Mouse (Mus musculus) liver, adult 2 months (tissue): ENCODE measurements around the gene Chrna9. TPM values are rescaled to one million over a fixed set of nuclear protein-coding genes. Genes with fewer than 3 reads are reported as not detected.

ENCODE experiments used
- DNase-seq: peaks from one replicate; pipeline ENCODE4 v3.0.0-alpha.2; 2011; ENCODE audit warnings: low read depth, low spot score; ENCODE audit errors: extremely low read depth
- H3K27ac ChIP-seq: fragments of 200-500 bp; replicated peaks from 2 replicates; pipeline ENCODE4 v1.5.1; 2012; ENCODE audit warnings: low read depth, mild to moderate bottlenecking, control low read depth, inconsistent platforms, low read length; ENCODE audit not compliant: insufficient read depth
- H3K27me3 ChIP-seq: fragments of 200-500 bp; 2 replicates; pipeline ENCODE4 v1.6.1; 2012; ENCODE audit warnings: mild to moderate bottlenecking, moderate library complexity, low read length, inconsistent platforms; ENCODE audit not compliant: control insufficient read depth, insufficient read depth
- H3K36me3 ChIP-seq: fragments of 200-500 bp; 2 replicates; pipeline ENCODE4 v1.6.1; 2012; ENCODE audit warnings: low read length, inconsistent platforms; ENCODE audit not compliant: control insufficient read depth, insufficient read depth
- H3K4me1 ChIP-seq: fragments of 200-500 bp; 2 replicates; pipeline ENCODE4 v1.6.1; 2011; ENCODE audit warnings: low read length; ENCODE audit not compliant: control insufficient read depth, insufficient read depth
- H3K4me3 ChIP-seq: fragments of 200-500 bp; 2 replicates; pipeline ENCODE4 v1.5.1; 2011; ENCODE audit warnings: low read depth, mild to moderate bottlenecking, control low read depth, low read length, moderate library complexity; ENCODE audit not compliant: insufficient read depth
- H3K79me2 ChIP-seq: fragments of 200-500 bp; 2 replicates; pipeline ENCODE4 v1.6.1; 2012; ENCODE audit warnings: inconsistent platforms, mild to moderate bottlenecking, low read length, moderate library complexity; ENCODE audit not compliant: control insufficient read depth, insufficient read depth
- H3K9ac ChIP-seq: fragments of 200-500 bp; 2 replicates; pipeline ENCODE4 v1.6.1; 2012; ENCODE audit warnings: low read depth, mild to moderate bottlenecking, control low read depth, inconsistent platforms, low read length
- CTCF ChIP-seq: fragments of 200-500 bp; IDR thresholded peaks from 2 replicates; pipeline ENCODE4 v1.5.1; 2011; ENCODE audit warnings: low read depth, low read length, control low read depth
- POLR2A ChIP-seq: fragments of 200-500 bp; IDR thresholded peaks from 2 replicates; pipeline ENCODE4 v1.6.1; 2011; ENCODE audit warnings: low read length, control low read depth; ENCODE audit not compliant: insufficient read depth; ENCODE audit errors: extremely low read depth
- WGBS: fragments of 180-500 bp; shearing (Covaris S2); methylation state at CpG from one replicate; pipeline ENCODE4 v1.1.7; 2018; 5-methylcytosine and 5-hydroxymethylcytosine counted together
- polyA plus RNA-seq: library from polyadenylated mRNA; depleted of rRNA; stranded (reverse); fragments of >200 nt; gene quantifications from 2 replicates; pipeline ENCODE4 v1.2.3, GENCODE M21; 2012; rRNA removed
- total RNA-seq: library from RNA; depleted of rRNA; stranded (reverse); fragments of >200 nt; gene quantifications from 2 replicates; pipeline ENCODE4 v1.2.3, GENCODE M21; 2014; rRNA removed

Gene Chrna9
- total and polyA plus RNA-seq, 2 experiments: not detected

GRCm38 (mm10) chr5:66015449-66015961 lies 80.8 kb downstream of the Chrna9 start:
- 80% methylated on average over 2 of the region's 2 CpGs for WGBS
- no peak for DNase-seq
- Histone ChIP-seq H3K36me3 (peaks cover 56% of the 10 kb centered on the region), H3K4me3 (no peak overlapping the region), H3K4me1 (peaks cover 7% of the 10 kb centered on the region), H3K27me3 (no peaks in the 10 kb centered on the region), H3K27ac (no peak overlapping the region), H3K9ac (no peak overlapping the region), H3K79me2 (no peaks in the 10 kb centered on the region)
- no peak for TF ChIP-seq POLR2A
- TF ChIP-seq CTCF: no peak

- no peak overlapping the region for H3K9ac ChIP-seq
- no peak for DNase-seq
- peaks cover 22% of the 10 kb centered on the region for H3K79me2 ChIP-seq
- H3K36me3 ChIP-seq: peaks cover 78% of the 10 kb centered on the region
- H3K27ac ChIP-seq: no peak overlapping the region
- TF ChIP-seq POLR2A (no peak), CTCF (no peak)
- H3K27me3 ChIP-seq: no peaks in the 10 kb centered on the region
- H3K4me3 ChIP-seq: no peak overlapping the region
- WGBS: 98% methylated on average over 31 of the region's 31 CpGs
- H3K4me1 ChIP-seq: peaks cover 15% of the 10 kb centered on the region
Observed at GRCm38 (mm10) chr5:66026796-66027195, 92.1 kb downstream of the Chrna9 start.

Other genes starting within 250 kb of the Chrna9 start
- 64.4 and 69.5 TPM in 2 replicates for gene Pds5a, start 236.6 kb upstream of the Chrna9 start, total RNA-seq
- gene Pds5a, start 236.6 kb upstream of the Chrna9 start, polyA plus RNA-seq: 6.7 and 8.2 TPM in 2 replicates
- gene N4bp2, start 171.4 kb upstream of the Chrna9 start, total RNA-seq: 21.7 and 23.8 TPM in 2 replicates
- gene N4bp2, start 171.4 kb upstream of the Chrna9 start, polyA plus RNA-seq: 4.1 and 4.6 TPM in 2 replicates
- 1.2 TPM in 2 replicates for gene Rhoh, start 73.7 kb upstream of the Chrna9 start, total RNA-seq
- gene Rhoh, start 73.7 kb upstream of the Chrna9 start, polyA plus RNA-seq: 0.20 and 0.22 TPM in 2 replicates
- gene 9130230L23Rik, start 69.4 kb downstream of the Chrna9 start, total RNA-seq: 0.65 and 0.67 TPM in 2 replicates
- gene 9130230L23Rik, start 69.4 kb downstream of the Chrna9 start, polyA plus RNA-seq: not detected in 2 replicates
- gene Rbm47, start 238.2 kb downstream of the Chrna9 start, total RNA-seq: 63.5 and 81.8 TPM in 2 replicates
- gene Rbm47, start 238.2 kb downstream of the Chrna9 start, polyA plus RNA-seq: 47.4 and 58.7 TPM in 2 replicates